Mouse (Mus musculus): ENCODE measurements around the gene Hdac2. TPM values are rescaled to one million over a fixed set of nuclear protein-coding genes. Genes with fewer than 3 reads are reported as not detected.

Hdac2 gene
- 10 to 100 TPM; 79.0 to 83.8 TPM for total RNA-seq (2021)
- long read RNA-seq, experiment 1, transcript Hdac2-201 (14 exons, 2,005 nt), result major isoform, 60 of 71 reads
- long read RNA-seq, experiment 1, partial matches to known transcripts, result 1 of 71 reads
- long read RNA-seq, experiment 1, other reads (novel, unspliced or antisense), result 9 of 71 reads
- long read RNA-seq, experiment 2, transcript Hdac2-201 (14 exons, 2,005 nt), result major isoform, 48 of 51 reads
- long read RNA-seq, experiment 2, partial matches to known transcripts, result 0 of 51 reads
- long read RNA-seq, experiment 2, other reads (novel, unspliced or antisense), result 2 of 51 reads

DNA sequence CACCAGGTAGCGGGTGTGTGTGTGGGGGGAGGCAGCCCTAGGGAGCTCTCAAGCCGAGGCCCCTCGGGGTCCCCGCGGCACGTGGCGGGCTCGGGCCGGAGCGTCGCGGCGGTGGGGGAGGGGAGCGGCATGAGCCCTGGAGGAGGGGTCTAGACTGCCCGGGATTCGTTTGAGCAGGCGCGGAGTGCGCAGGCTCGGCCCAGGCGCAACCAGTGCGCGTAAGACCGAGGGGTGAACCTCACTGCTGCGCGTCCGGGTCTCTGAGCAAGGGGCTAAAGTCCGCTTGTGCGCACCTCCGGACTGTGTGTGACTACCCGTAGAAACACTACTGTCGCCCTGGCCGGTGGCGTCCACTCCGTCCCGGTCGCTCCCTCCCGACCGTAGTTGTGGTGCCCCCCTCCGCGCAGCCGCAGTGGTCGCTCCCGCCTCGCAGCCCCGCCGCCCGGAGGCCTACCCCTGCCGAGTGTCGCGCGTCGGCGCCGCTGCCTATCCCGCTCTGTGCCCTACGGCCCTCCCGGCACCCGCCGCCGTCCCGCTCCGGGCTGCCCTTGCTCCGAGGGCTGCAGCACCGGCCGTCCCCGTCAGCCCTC lies at the start of gene Hdac2:
TSS of gene Hdac2 (plus strand) at position 459 of the 590 bp plus-strand sequence.
- TF ChIP-seq CTCF (IDR thresholded peaks at IDR 0.05), result no peak; the same call in 1 of the 2 replicates
- Histone ChIP-seq H3K27ac (peak within 1 kb of the TSS; percentile 99), H3K4me3 (peak within 1 kb of the TSS; percentile 96)
- DNase-seq (ENCODE audit: extremely low spot score in 1 of 2, low spot score in 2 of 2), result peak; percentile 86 to 87
- intact Hi-C loops (cut with DNase I), result no loop called here

DNA sequence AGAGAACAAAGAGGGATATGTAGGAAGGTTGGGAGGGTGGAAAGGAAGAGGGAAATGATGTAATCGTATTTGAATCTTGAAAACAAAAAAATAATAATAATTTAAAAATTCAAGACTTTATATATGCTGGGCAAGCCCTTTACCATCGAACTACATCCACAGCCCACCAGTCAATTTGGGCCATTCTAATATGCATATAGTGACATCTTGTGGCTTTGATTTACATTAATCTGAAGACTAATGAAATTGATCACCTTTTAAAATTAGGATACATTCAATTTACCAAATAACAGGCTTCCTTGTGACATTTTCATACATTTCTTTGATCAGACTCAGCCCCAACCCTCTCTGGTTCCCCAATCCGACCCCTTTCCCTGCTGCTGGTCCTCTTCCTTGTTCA lies 46.1 kb upstream of the Hdac2 start:
- H3K27ac ChIP-seq, result no peak overlapping the region
- intact Hi-C loops (cut with DNase I), result no loop called here
- TF ChIP-seq CTCF (IDR thresholded peaks at IDR 0.05), result no peak; the same call in 1 of the 2 replicates
- no peak overlapping the region for H3K4me3 ChIP-seq
- DNase-seq (ENCODE audit: extremely low spot score in 1 of 2, low spot score in 2 of 2), result no peak

- no peak for DNase-seq (ENCODE audit: extremely low spot score in 1 of 2, low spot score in 2 of 2)
- Histone ChIP-seq H3K27ac (no peak overlapping the region), H3K4me3 (no peak overlapping the region)
- no peak for TF ChIP-seq CTCF (IDR thresholded peaks at IDR 0.05)
- intact Hi-C loops (cut with DNase I), result no loop called here
These were observed 38.5 kb upstream of the Hdac2 start for GRCm38 (mm10) chr10:36935863-36936262.

DNA sequence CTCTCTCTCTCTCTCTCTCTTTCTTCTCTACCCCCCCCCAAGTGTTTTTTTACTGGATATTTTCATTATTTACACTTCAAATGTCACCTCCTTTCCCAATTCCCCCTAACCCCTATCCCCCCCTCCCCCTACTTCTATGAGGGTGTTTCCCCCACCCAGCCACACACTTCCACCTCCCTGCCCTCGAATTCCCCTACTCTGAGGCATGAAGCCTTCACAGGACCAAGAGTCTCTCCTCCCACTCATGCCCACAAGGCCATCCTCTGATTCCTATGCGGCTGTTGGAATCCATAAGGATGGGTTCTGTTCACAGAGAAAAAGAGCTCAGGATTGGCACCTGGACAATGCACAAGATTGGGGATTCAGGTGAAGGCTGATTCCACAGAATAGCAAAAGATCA lies 38.1 kb upstream of the Hdac2 start:
- TF ChIP-seq CTCF (IDR thresholded peaks at IDR 0.05), result no peak
- Histone ChIP-seq H3K4me3 (no peak overlapping the region), H3K27ac (no peak overlapping the region)
- intact Hi-C loops (cut with DNase I), result no loop called here
- no peak for DNase-seq (ENCODE audit: extremely low spot score in 1 of 2, low spot score in 2 of 2)

GRCm38 (mm10) chr10:36951742-36952141 lies 22.6 kb upstream of the Hdac2 start:
- intact Hi-C loops (cut with DNase I), result no loop called here
- no peak for TF ChIP-seq CTCF (IDR thresholded peaks at IDR 0.05)
- no peak for DNase-seq (ENCODE audit: extremely low spot score in 1 of 2, low spot score in 2 of 2)
- Histone ChIP-seq H3K27ac (no peak overlapping the region), H3K4me3 (no peak overlapping the region)

GRCm38 (mm10) chr10:36952622-36953021 lies 21.7 kb upstream of the Hdac2 start:
- Histone ChIP-seq H3K27ac (no peak overlapping the region), H3K4me3 (no peak overlapping the region)
- no peak for TF ChIP-seq CTCF (IDR thresholded peaks at IDR 0.05)
- intact Hi-C loops (cut with DNase I), result no loop called here
- peak in 1 of 2 experiments; percentile 19 for DNase-seq (ENCODE audit: extremely low spot score in 1 of 2, low spot score in 2 of 2)

DNA sequence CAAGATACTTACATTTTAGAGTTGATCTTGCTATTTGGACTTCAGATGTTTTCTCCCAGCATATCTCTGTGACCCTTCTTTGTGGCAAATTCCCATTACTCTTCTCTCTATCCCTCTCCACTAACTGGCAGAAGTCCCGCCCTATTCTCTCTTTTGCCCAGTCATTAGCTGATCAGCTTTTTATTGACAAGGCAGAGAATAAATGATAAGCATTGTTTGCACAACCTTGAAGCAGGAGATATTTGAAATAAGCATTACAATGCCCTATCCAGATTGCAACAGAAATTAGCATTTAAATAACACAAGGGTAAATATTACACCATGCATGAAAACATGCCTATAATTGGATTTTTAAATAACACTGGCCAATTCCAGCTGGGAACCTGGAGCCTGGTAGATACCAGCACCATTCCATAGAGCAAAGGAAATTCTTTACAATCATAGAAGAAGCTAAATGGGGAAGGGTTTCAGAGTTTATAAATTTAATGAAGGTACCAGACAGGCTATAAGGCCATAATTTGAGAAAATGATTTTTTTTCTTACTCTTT lies 14.7 kb upstream of the Hdac2 start:
- no peak for DNase-seq (ENCODE audit: extremely low spot score in 1 of 2, low spot score in 2 of 2)
- intact Hi-C loops (cut with DNase I), result no loop called here
- Histone ChIP-seq H3K4me3 (no peak overlapping the region), H3K27ac (no peak overlapping the region)
- no peak for TF ChIP-seq CTCF (IDR thresholded peaks at IDR 0.05)

GRCm38 (mm10) chr10:36964406-36964805 lies 9.9 kb upstream of the Hdac2 start:
- intact Hi-C loops (cut with DNase I), result no loop called here
- no peak for TF ChIP-seq CTCF (IDR thresholded peaks at IDR 0.05)
- no peak for DNase-seq (ENCODE audit: extremely low spot score in 1 of 2, low spot score in 2 of 2)
- no peak overlapping the region for H3K4me3 ChIP-seq
- no peak overlapping the region for H3K27ac ChIP-seq

GRCm38 (mm10) chr10:36974676-36975520 lies 554 bp downstream of the Hdac2 start:
- TF ChIP-seq CTCF (IDR thresholded peaks at IDR 0.05), result no peak
- H3K27ac ChIP-seq, result peak overlapping the region; percentile 99
- intact Hi-C loops (cut with DNase I), result no loop called here
- H3K4me3 ChIP-seq, result peak overlapping the region; percentile 96
- DNase-seq (ENCODE audit: extremely low spot score in 1 of 2, low spot score in 2 of 2), result peak; percentile 56 to 67

GRCm38 (mm10) chr10:36981866-36982265 lies 7.5 kb downstream of the Hdac2 start:
- TF ChIP-seq CTCF (IDR thresholded peaks at IDR 0.05), result peak; percentile 18
- no peak overlapping the region for H3K27ac ChIP-seq

DNA sequence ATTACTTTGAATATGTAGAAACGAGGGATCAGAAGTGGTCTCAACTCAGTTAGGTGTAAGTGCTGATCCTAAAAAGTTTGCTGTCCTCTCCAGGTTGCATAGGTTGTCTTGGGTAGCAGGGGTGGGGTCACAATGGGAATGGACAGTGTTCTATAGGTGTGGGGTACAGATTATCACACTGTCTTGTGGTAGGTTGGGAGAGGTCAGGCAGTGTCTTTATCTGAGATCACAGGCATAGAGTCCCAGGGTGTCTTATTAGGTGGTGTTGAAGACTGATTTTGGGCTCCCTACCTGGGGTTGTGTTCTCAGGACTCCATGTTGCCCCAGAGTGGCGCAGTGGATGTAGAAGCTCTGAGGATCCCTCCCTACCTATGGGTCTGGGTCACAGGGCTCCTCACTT lies 17.8 kb downstream of the Hdac2 start:
- Histone ChIP-seq H3K27ac (no peak overlapping the region), H3K4me3 (no peak overlapping the region)
- TF ChIP-seq CTCF (IDR thresholded peaks at IDR 0.05), result no peak
- no peak for DNase-seq (ENCODE audit: extremely low spot score in 1 of 2, low spot score in 2 of 2)
- intact Hi-C loops (cut with DNase I), result no loop called here

More at GRCm38 (mm10) chr10:36981866-36982265, 7.5 kb downstream of the Hdac2 start:
- H3K4me3 ChIP-seq, result no peak overlapping the region
- intact Hi-C loops (cut with DNase I), result no loop called here
- no peak for DNase-seq (ENCODE audit: extremely low spot score in 1 of 2, low spot score in 2 of 2)

GRCm38 (mm10) chr10:37000839-37001238 lies 26.5 kb downstream of the Hdac2 start:
- H3K27ac ChIP-seq, result no peak overlapping the region
- no peak for DNase-seq (ENCODE audit: extremely low spot score in 1 of 2, low spot score in 2 of 2)
- no peak for TF ChIP-seq CTCF (IDR thresholded peaks at IDR 0.05)
- intact Hi-C loops (cut with DNase I), result no loop called here
- no peak overlapping the region for H3K4me3 ChIP-seq
